Mouse (Mus musculus) kidney, adult 2 months (tissue): ENCODE measurements around the gene Palm.

Experiments
- CTCF ChIP-seq: fragments of 200-500 bp; conservative IDR thresholded peaks from 2 replicates; pipeline ENCODE4 v1.5.1; 2011; ENCODE audit warnings: low read depth, mild to moderate bottlenecking, control low read depth, low read length, moderate library complexity, mixed read lengths; ENCODE audit not compliant: insufficient read depth, insufficient read length
- POLR2A ChIP-seq: fragments of 200-500 bp; IDR thresholded peaks from one replicate; pipeline ENCODE4 v1.6.1; 2011; ENCODE audit warnings: low read depth, low read length, control low read depth

DNA sequence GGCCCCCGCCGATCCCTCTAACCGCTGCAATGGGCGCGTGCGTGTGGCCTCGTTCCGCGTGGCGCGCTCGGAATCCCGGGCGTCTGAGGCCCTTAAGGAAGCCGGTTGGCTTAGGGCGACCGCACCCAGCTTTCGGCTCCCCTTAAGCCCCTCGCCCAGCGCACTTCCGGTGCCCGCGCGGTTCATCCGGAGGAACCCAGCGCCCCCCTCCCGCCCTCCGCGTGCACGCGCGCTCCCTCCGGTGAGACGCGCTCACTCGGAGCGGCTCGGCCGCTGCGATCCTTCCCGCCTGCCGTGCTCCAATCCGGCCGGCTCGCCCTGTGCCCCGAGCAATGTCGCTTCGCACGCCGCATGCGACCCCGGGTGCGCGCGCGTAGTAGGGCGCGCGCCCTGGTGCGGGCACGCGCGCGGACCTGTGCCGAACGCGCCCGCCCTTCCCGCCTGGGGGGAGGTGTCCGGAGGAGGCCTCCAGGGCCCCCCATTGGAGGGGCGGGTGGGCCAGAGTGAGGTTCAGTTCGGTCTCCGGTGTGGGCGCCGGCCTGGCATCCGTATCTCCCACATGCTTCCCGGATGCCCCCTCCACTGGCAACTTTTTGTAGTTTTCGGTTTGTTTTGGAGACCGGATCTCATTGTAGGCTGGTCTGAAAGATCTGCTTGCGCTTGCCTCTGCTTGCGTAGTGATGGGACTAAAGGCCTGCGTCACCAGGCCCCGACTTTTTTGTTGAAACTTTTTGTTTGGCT is 61.6 kb downstream of the Palm start:
- no peak for TF ChIP-seq CTCF
- no peak for TF ChIP-seq POLR2A
